Mouse (Mus musculus): Measurements from ENCODE around the gene Pcgf2.
"Not testable (repeated sequence)": the region's sequence is repeated elsewhere in the genome, so short reads cannot be mapped to it uniquely, and the experiment has no call there.

The Pcgf2 gene

GRCm38 (mm10) chr11:97656269-97656971, 43.9 kb downstream of the Pcgf2 start:
- DNase-seq (ENCODE audit: inconsistent age in 2 of 2, low spot score in 1 of 2), result peak in 1 of 2 experiments; percentile 16

- no peak for DNase-seq (ENCODE audit: inconsistent age in 2 of 2, low spot score in 1 of 2)
Measured at GRCm38 (mm10) chr11:97654210-97654609, 46.1 kb downstream of the Pcgf2 start.

GRCm38 (mm10) chr11:97653376-97653775, 46.9 kb downstream of the Pcgf2 start:
- DNase-seq (ENCODE audit: inconsistent age in 2 of 2, low spot score in 1 of 2), result not testable (repeated sequence)

GRCm38 (mm10) chr11:97650341-97650740, 50.0 kb downstream of the Pcgf2 start:
- peak in 1 of 2 experiments; percentile 36 for DNase-seq (ENCODE audit: inconsistent age in 2 of 2, low spot score in 1 of 2)

GRCm38 (mm10) chr11:97648541-97648940, 51.8 kb downstream of the Pcgf2 start:
- not testable (repeated sequence) for DNase-seq (ENCODE audit: inconsistent age in 2 of 2, low spot score in 1 of 2)

GRCm38 (mm10) chr11:97644834-97645233, 55.5 kb downstream of the Pcgf2 start:
- peak; percentile 80 to 93 for DNase-seq (ENCODE audit: inconsistent age in 2 of 2, low spot score in 1 of 2)

GRCm38 (mm10) chr11:97643380-97644055, 56.8 kb downstream of the Pcgf2 start:
- no peak for DNase-seq (ENCODE audit: inconsistent age in 2 of 2, low spot score in 1 of 2)

GRCm38 (mm10) chr11:97642746-97643145, 57.6 kb downstream of the Pcgf2 start:
- DNase-seq (ENCODE audit: inconsistent age in 2 of 2, low spot score in 1 of 2), result no peak

GRCm38 (mm10) chr11:97641668-97642067, 58.6 kb downstream of the Pcgf2 start:
- DNase-seq (ENCODE audit: inconsistent age in 2 of 2, low spot score in 1 of 2), result peak in 1 of 2 experiments; percentile 25

Measured in adrenal gland, adult (tissue).